Mouse (Mus musculus) G1E-ER4 (cell line): ENCODE results near the gene Cfap73. TPM values are rescaled to one million over a fixed set of nuclear protein-coding genes. Genes with fewer than 3 reads are reported as not detected.

Experiments used
- GATA1 ChIP-seq: IDR thresholded peaks from one replicate; pipeline ENCODE4 v1.8.0; 2012; ENCODE audit warnings: low read length, inconsistent platforms
- polyA plus RNA-seq: library from polyadenylated mRNA; stranded (reverse); fragments of >175 nt; gene quantifications from 2 replicates; pipeline ENCODE4 v1.2.3, GENCODE M21; 2012

Cfap73 gene
- polyA plus RNA-seq, 1 experiment = not detected

GRCm38 (mm10) chr5:120584968-120585367, 49.1 kb downstream of the Cfap73 start:
- no peak for TF ChIP-seq GATA1

DNA sequence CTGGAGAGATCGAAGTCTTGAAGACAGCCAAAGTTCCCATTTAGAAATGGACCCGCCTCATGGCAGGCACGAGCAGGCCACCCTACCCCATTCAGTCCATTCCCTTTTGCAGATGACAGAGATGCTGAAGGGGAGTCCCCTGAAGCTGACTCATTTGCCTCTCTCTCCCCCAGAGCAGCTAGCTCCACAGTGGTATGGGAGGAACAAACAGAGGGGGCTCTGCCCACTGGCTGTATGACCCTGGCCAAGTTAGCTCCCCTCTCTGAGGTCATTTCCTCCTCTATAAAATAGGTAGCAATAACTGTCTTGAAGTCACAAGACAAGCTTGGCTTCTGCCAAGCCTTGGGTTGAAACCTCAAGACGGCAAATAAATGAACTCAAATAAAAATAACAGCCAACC, 50.5 kb downstream of the Cfap73 start:
- TF ChIP-seq GATA1 = no peak

- no peak for TF ChIP-seq GATA1
Observed at GRCm38 (mm10) chr5:120582002-120582401, 52.0 kb downstream of the Cfap73 start.

- TF ChIP-seq GATA1 = no peak
Observed at GRCm38 (mm10) chr5:120579898-120580626, 54.0 kb downstream of the Cfap73 start.

- no peak for TF ChIP-seq GATA1
Observed at GRCm38 (mm10) chr5:120579211-120579897, 54.7 kb downstream of the Cfap73 start.

GRCm38 (mm10) chr5:120578504-120579081, 55.4 kb downstream of the Cfap73 start:
- TF ChIP-seq GATA1 = no peak

Other genes with a start within 250 kb of the Cfap73 start
- not detected in 2 replicates for gene Lhx5, start 202.5 kb downstream of the Cfap73 start, polyA plus RNA-seq
- 0.06 and 0.29 TPM in 2 replicates for gene Sdsl, start 161.4 kb downstream of the Cfap73 start, polyA plus RNA-seq
- gene Sds, start 157.7 kb downstream of the Cfap73 start, polyA plus RNA-seq = not detected in 2 replicates
- gene Plbd2, start 130.6 kb downstream of the Cfap73 start, polyA plus RNA-seq = 23.7 and 28.7 TPM in 2 replicates
- 1.3 and 1.6 TPM in 2 replicates for gene Slc8b1, start 123.1 kb downstream of the Cfap73 start, polyA plus RNA-seq
- 52.9 and 59.4 TPM in 2 replicates for gene Tpcn1, start 45.6 kb downstream of the Cfap73 start, polyA plus RNA-seq
- gene Iqcd, start 45.2 kb downstream of the Cfap73 start, polyA plus RNA-seq = 0.76 and 1.2 TPM in 2 replicates
- gene Rita1, start 21.6 kb downstream of the Cfap73 start, polyA plus RNA-seq = 49.2 and 58.5 TPM in 2 replicates
- 108 and 126 TPM in 2 replicates for gene Ddx54, start 21.5 kb downstream of the Cfap73 start, polyA plus RNA-seq
- 6.4 and 8.1 TPM in 2 replicates for gene Rasal1, start 14.6 kb upstream of the Cfap73 start, polyA plus RNA-seq
- 0.10 and 0.19 TPM in 2 replicates for gene Dtx1, start 77.7 kb upstream of the Cfap73 start, polyA plus RNA-seq
- 0.03 TPM in 1 of 2 replicates, not detected in the other for gene Oas2, start 115.6 kb upstream of the Cfap73 start, polyA plus RNA-seq
- gene Oas3, start 143.4 kb upstream of the Cfap73 start, polyA plus RNA-seq = 0.12 and 0.22 TPM in 2 replicates
- gene Oas1e, start 161.3 kb upstream of the Cfap73 start, polyA plus RNA-seq = not detected in 2 replicates
- 0.09 and 0.18 TPM in 2 replicates for gene Oas1c, start 178.3 kb upstream of the Cfap73 start, polyA plus RNA-seq
- gene Oas1f, start 213.1 kb upstream of the Cfap73 start, polyA plus RNA-seq = not detected in 2 replicates
- gene Oas1h, start 227.2 kb upstream of the Cfap73 start, polyA plus RNA-seq = not detected in 2 replicates